Mouse (Mus musculus): ENCODE data around the gene Ahcyl1.

DNA sequence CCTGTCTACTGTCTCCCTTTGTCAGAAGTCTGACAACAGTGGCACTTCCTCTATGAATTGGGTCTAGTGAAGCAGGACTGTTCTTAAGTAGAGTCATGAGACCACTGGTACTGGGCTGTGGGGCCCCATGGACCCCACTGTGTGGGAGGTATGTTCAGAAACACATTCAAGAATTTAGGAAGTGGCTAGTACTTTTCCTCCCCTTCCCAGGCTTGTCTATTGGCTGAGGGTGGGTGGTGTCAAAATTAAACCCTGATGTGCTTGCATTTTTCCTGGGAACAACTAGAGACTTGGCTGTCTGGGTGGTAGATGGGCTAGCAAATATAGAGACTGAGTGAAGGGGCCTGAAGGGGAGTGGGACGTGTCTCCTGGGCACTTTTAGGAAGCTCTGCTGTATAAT, 32.1 kb upstream of the Ahcyl1 start:
- no peak for TF ChIP-seq EP300 (IDR thresholded peaks at IDR 0.05; ENCODE audit: low read depth)
- TF ChIP-seq CTCF (IDR thresholded peaks at IDR 0.05; ENCODE audit: low read depth): no peak
